Mouse (Mus musculus) Muller cell, postnatal 12 days (primary cell): Measurements from ENCODE around the gene Fes.
A peak's percentile ranks its signal among the peaks of the same experiment; 100 is the strongest.

Source experiments
- DNase-seq: peaks from one replicate; pipeline ENCODE4 v3.0.0-alpha.2; 2015; ENCODE audit errors: inconsistent ontology term

Gene Fes

GRCm38 (mm10) chr7:80347670-80348586, 39.8 kb downstream of the Fes start:
- peak; percentile 89 for DNase-seq

- DNase-seq = peak; percentile 63
Measured at GRCm38 (mm10) chr7:80346830-80347229, 40.9 kb downstream of the Fes start.

- DNase-seq = no peak
Measured at GRCm38 (mm10) chr7:80346173-80346572, 41.6 kb downstream of the Fes start.

- DNase-seq = no peak
Measured at GRCm38 (mm10) chr7:80343270-80344018, 44.3 kb downstream of the Fes start.

- peak; percentile 85 for DNase-seq
Measured at GRCm38 (mm10) chr7:80342858-80343257, 44.9 kb downstream of the Fes start, which contains the start of gene Hddc3. TSS of gene Hddc3 (plus strand) at chr7:80343104.

GRCm38 (mm10) chr7:80341793-80342192, 46.0 kb downstream of the Fes start:
- no peak for DNase-seq

- DNase-seq = peak; percentile 76
Measured at GRCm38 (mm10) chr7:80340793-80341192, 47.0 kb downstream of the Fes start, which contains the start of gene Unc45a. TSS of gene Unc45a (minus strand) at chr7:80341005.

GRCm38 (mm10) chr7:80339793-80340628, 47.7 kb downstream of the Fes start:
- DNase-seq = peak; percentile 96

GRCm38 (mm10) chr7:80339371-80339770, 48.4 kb downstream of the Fes start:
- peak; percentile 51 for DNase-seq

- DNase-seq = no peak
Measured at GRCm38 (mm10) chr7:80336932-80337331, 50.8 kb downstream of the Fes start.

GRCm38 (mm10) chr7:80334848-80335247, 52.9 kb downstream of the Fes start:
- no peak for DNase-seq

GRCm38 (mm10) chr7:80331433-80331832, 56.3 kb downstream of the Fes start:
- no peak for DNase-seq

- no peak for DNase-seq
Measured at GRCm38 (mm10) chr7:80330278-80330677, 57.5 kb downstream of the Fes start.
